Mouse (Mus musculus): Measurements from ENCODE around the gene Stradb. TPM values are rescaled to one million over a fixed set of nuclear protein-coding genes. Genes with fewer than 3 reads are reported as not detected.

The Stradb gene
- total RNA-seq, 2 experiments from 2014 or later, result 39.6 to 40.7 TPM

Other genes starting within 250 kb of the Stradb start
- 10 to 100 TPM; 12.6 to 16.3 TPM for gene Casp8, start 178.1 kb upstream of the Stradb start, total RNA-seq (2021)
- gene Trak2, start 92 bp upstream of the Stradb start, total RNA-seq (2021), result 100 to 1,000 TPM; 155 to 161 TPM
- gene C2cd6, start 121.4 kb downstream of the Stradb start, total RNA-seq (2021), result not detected
- gene Tmem237, start 146.9 kb downstream of the Stradb start, total RNA-seq (2021), result 1 to 10 TPM; 4.3 to 6.2 TPM
- under 1 TPM in 1 of 2 experiments, not detected in 1; 0.24 TPM for gene Mpp4, start 189.9 kb downstream of the Stradb start, total RNA-seq (2021)

Data from heart, postnatal 10 days (tissue).